In genomic region chr4:13174426-13174825, GRCm38 (mm10) we compare ENCODE assay signal across 32 mouse cellular contexts.
"Had no signal": no experiment of that assay in that cellular context is flagged by ENCODE, and none has a peak within 500 bp of the region (broad histone marks: within the 10 kb centered on the region; RNA-seq: fewer than 3 reads in every experiment).

No protein-coding gene starts in this region.

- H3K27me3 ChIP-seq: heart, embryonic 13.5 days; heart, embryonic 15.5 days; hindbrain, embryonic 12.5 days; hindbrain, embryonic 13.5 days; hindbrain, embryonic 15.5 days; intestine, embryonic 15.5 days; kidney, embryonic 15.5 days had no signal

- H3K4me3 ChIP-seq: heart, embryonic 13.5 days; heart, embryonic 15.5 days; hindbrain, embryonic 10.5 days; hindbrain, embryonic 12.5 days; hindbrain, embryonic 13.5 days; hindbrain, embryonic 15.5 days; intestine, embryonic 15.5 days; kidney, embryonic 15.5 days; layer of hippocampus, adult 2 months; left cerebral cortex, adult 2 months had no signal

- H3K4me1 ChIP-seq: heart, embryonic 13.5 days; heart, embryonic 15.5 days; hindbrain, embryonic 10.5 days; intestine, embryonic 15.5 days; kidney, embryonic 15.5 days had no signal

- H3K4me2 ChIP-seq: heart, embryonic 13.5 days; heart, embryonic 15.5 days; hindbrain, embryonic 12.5 days; hindbrain, embryonic 13.5 days; hindbrain, embryonic 14.5 days; hindbrain, embryonic 15.5 days; intestine, embryonic 15.5 days; kidney, embryonic 15.5 days had no signal

- H3K9me3 ChIP-seq: heart, embryonic 13.5 days; heart, embryonic 15.5 days; hindbrain, embryonic 10.5 days; hindbrain, embryonic 12.5 days; hindbrain, embryonic 13.5 days; hindbrain, embryonic 15.5 days; intestine, embryonic 15.5 days; kidney, embryonic 15.5 days had no signal

- ATAC-seq: hindbrain, embryonic 16.5 days; hindbrain, postnatal 0 days; inflammation-experienced regulatory T-cells, adult 6 months; intestine, embryonic 15.5 days; intestine, embryonic 16.5 days; intestine, postnatal 0 days had no signal

- H3K9ac ChIP-seq: heart, embryonic 13.5 days; heart, embryonic 15.5 days; hindbrain, embryonic 12.5 days; hindbrain, embryonic 13.5 days; hindbrain, embryonic 14.5 days; hindbrain, embryonic 15.5 days; intestine, embryonic 15.5 days; kidney, embryonic 15.5 days had no signal

- DNase-seq: heart, postnatal 10 days; heart, postnatal 14 days; heart, postnatal 36 days; heart, postnatal 4 days; kidney, adult 11 months; kidney, adult 18-20 months; kidney, adult 2 months; kidney, adult 8-10 months; kidney, adult 9 months; kidney, postnatal 10 days; kidney, postnatal 14 days; kidney, postnatal 25 days; kidney, postnatal 36 days; kidney, postnatal 4 days; layer of hippocampus, postnatal 36 days had no signal

- H3K27ac ChIP-seq: heart, embryonic 13.5 days; heart, embryonic 15.5 days; hindbrain, embryonic 10.5 days; hindbrain, embryonic 12.5 days; hindbrain, embryonic 13.5 days; hindbrain, embryonic 14.5 days; hindbrain, embryonic 15.5 days; hindbrain, postnatal 0 days; intestine, embryonic 15.5 days; kidney, embryonic 15.5 days; kidney, postnatal 0 days; layer of hippocampus, adult 2 months; left cerebral cortex, adult 2 months had no signal

- H3K36me3 ChIP-seq: heart, embryonic 13.5 days; heart, embryonic 15.5 days; hindbrain, embryonic 10.5 days; hindbrain, embryonic 12.5 days; hindbrain, embryonic 13.5 days; hindbrain, embryonic 15.5 days; intestine, embryonic 15.5 days; kidney, embryonic 15.5 days had no signal
